Mouse (Mus musculus): ENCODE data around the gene Lysmd2.
"Not testable (repeated sequence)": the region's sequence is repeated elsewhere in the genome, so short reads cannot be mapped to it uniquely, and the experiment has no call there.

The Lysmd2 gene

DNA sequence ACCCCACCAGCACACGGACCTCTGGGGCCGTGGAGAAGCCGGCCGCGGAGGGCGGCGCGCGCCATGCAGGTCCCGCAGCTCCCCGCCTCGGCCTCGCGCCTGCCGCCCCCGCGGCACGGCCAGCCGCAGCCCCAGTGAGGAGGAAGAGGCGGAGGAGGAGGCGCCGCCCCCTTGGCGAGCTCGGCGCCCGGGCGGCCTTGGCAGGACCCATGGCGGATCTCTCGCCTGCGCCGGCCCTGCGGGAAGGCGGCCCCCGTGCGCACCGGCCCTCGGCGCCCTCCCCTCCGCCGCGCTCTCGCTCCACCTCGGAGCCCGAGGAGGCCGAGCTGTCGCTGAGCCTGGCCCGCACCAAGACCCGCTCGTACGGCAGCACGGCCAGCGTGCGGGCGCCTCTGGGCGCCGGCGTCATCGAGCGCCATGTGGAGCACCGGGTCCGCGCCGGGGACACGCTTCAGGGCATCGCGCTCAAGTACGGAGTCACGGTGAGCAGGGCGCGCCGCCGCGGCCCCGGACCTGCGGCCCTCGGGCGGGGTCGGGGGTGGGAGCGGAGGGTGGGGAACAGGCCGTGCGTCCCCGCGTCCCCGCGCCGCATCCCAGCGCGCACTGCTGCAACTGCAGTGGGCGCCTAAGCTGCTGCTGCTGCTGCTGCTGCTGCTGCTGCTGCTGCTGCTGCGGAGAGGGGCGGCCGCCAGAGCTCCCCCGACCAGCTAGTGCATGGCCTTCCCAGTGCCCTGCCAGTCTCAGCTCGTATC is at the start of gene Lysmd2:
TSS of gene Lysmd2 (plus strand) at position 186 of the 752 bp plus-strand sequence.
- DNase-seq (ENCODE audit: low spot score in 2 of 2), result peak; percentile 23 to 43

DNA sequence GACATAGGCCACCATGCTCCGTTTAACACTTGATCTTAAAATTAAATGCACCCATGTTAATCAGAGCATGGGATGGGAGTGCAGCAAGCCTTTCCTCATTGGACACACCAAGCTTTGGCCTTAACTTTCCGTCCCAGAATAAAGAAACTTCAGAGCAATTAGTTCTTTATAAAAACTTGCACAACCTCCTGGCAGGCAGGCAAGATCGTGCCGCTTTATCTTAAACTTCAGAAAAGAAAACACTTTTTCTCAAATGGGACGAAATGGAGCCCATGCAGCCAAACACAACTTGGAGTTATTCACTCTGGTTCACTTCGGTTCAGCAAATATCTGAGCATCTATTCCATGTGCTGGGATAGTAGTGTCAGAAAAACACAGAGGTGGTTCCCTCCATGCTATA is 46.2 kb upstream of the Lysmd2 start:
- no peak for DNase-seq (ENCODE audit: low spot score in 2 of 2)

DNA sequence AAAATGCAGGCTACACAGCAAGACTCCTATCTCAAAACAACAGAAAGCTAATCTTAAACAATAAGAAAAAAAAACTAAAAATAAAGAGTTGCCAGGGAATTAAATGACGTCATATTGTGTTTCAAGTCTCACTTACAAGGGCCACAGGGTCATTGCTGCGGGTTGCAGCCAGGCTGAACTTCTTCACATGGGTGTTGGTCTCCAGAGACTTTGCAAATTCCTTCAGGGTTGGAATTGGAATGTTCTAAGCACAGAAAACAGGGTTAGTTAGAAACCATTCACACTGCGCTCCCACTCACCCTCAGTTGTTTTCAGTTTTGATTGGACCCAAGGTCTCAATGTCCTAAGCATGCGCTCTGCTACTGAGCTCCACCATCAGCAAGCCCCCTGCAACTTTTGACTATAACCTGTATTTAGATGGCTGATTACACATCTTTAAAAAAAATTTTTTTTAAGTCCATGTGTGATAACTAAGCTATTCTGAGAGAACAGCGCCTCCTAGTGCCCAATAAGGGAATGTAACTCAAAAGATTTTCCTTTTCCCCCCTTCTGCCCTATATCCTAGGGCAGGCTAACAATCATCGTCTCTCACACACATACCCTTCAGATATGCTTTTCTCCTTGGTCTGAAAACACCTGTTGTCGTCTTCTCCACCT is 43.7 kb upstream of the Lysmd2 start:
- DNase-seq (ENCODE audit: low spot score in 2 of 2), result no peak

DNA sequence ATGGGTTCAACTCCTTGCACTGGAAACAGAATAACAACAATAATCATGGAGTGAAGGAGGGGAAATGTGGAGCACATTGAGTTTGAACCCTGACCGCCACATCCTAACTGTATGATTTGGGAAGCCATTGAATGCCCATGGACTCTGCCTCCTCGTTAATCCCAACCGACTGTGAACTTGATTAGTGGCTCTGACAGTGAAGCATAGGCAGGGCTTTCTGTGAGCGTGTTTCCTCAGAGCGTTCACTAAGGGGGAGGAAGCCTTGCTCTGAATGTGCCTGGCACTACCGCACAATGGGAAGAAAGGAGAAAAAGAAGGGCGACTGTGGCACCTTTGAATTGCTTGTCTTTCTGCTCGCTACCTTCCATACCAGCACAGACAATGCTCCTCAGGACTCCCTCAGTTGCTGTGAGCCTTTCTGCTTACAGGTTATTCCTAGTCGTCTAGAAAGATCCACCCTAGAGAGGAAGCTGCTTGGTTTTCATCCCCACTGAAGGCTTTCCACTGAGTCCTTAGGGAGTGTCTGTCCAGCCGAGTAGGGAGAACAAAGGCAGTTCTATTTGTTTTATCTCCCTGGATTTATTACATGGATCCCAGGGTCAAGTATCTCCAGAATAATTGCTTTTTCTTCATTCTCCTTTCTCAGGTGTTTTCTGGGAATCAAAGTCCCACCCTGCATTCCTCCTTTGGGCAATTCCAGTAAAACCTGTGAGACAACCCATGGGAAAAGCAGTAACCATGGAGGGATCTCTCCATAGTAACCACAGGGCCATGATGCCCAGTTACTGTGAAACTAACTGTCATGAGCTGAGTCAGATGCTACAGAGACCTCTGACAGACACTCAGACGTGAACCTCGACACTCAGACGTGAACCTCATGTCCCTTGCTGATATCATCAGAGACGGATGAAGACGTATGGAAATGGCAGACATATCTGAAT is 35.4 kb upstream of the Lysmd2 start:
- DNase-seq (ENCODE audit: low spot score in 2 of 2), result no peak

DNA sequence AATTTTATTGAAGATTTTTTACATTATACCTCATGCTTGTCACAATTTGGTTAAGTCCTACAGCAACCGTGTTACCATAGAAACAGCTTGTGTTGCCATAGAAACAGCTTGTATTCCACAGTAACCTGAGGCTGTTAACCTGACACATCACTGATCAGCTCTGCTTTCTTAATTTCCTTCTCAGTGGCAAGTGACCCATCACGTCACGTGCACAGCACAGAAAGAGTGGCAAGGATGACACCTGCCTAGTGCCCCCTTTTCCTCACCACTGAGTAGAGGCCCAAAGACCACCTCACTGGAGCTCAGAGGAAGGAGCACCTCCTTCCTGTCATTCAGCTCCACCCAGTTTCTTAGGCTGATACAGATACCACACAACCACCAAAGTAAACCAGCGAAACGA is 32.1 kb upstream of the Lysmd2 start:
- no peak for DNase-seq (ENCODE audit: low spot score in 2 of 2)

DNA sequence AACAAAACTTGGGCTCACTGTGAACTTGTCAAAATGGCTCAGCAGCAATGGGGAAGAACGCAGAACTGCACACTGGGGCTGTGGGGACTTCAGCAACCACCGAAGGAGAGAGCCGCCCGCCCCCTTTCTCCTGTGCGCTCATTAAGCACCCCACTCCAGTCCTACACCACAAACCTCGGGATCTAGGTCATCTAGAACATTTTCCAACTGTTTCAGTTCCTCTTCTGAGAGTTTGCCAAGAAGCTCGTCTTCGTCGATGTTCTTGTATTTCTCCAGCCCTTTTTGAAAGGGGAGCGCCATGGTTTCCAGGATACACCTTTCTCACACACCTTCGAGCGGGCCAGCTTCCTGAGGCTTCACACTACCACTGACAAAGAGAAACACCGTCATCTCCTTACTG is 28.5 kb upstream of the Lysmd2 start:
- no peak for DNase-seq (ENCODE audit: low spot score in 2 of 2)

DNA sequence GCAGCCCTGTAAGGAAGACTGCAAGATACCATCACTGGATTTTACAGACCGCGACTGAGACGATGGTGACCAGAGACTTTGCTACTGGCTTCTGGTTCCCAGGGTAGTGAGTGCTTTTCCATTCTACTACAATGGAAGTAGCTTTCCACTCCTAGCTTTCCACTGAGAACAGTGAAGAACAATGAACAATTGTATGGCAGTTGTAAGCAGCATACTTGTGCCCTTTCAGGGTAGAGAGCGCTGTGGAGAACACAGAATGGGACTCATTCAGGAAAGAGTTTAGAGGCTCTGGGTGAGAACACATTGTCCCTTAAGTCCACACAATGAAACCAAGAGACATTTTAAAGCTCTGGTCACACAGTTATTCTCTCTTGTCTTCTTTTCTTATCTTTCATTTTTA is 27.9 kb upstream of the Lysmd2 start:
- no peak for DNase-seq (ENCODE audit: low spot score in 2 of 2)

DNA sequence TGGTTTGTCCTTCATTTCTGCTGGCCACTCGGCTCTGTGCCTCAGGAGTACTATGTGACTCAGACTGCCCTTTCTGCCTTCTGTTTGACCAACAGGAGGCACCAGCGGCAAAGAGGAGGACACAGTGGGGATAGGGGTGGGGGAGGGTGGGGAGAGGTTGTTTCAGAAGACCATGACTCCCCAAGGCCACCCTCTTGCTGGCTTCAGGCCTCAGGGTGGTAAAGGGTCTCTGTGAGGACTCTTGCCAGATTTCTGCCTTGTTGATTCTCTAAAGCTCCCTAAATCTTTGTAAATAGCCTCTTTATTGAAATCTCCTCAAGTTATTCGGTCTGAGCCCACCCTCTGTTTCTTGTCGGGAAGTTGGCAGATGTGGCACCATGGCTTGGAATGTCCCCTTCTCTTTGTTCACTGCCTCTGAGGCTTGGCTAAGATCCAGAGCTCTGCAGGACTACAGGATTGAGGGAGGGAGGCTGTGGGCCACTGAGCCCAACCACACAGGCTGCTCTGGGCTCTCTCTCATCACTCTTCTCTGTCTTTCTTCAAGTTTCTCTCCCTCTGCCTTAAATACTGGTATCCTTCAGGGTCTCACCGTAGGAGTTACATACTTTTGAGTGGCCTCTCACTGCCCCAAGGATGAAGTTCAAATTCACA is 26.2 kb upstream of the Lysmd2 start:
- DNase-seq (ENCODE audit: low spot score in 2 of 2), result no peak

DNA sequence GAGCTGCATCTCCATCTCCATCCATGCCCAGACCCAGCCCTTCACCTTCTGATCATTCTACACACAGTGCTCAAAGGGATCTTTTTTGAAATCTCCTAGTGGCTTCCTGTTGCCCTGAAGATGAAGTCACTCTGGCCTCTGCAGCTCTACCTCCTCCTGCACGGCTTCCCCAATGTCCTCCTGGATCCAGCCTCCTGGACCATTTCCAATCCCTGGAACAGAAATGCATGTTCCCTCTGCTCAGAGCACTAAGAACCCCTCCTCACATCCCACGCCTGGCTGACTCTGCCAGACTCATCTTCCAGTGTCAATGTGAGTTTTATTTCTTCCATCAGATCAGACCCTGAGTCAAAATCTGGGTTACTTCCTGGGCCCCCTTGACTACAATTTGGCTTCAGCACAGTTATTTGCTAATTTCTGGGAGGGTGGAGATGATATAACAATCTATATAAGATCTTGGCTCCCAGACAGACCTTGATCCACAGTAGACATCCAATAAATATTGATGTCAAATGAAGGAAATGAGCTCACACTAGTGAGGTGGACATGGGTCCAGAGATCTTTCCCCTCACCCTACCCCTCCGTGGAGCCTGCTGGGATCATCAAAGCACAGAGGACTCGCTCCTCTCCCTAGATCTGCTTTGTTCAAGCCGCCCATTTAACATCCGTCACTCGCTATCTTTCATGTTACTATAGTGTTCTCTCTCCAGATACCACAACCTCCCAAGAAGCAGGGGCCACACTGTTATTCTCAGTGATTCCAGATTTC is 25.2 kb upstream of the Lysmd2 start:
- no peak for DNase-seq (ENCODE audit: low spot score in 2 of 2)

DNA sequence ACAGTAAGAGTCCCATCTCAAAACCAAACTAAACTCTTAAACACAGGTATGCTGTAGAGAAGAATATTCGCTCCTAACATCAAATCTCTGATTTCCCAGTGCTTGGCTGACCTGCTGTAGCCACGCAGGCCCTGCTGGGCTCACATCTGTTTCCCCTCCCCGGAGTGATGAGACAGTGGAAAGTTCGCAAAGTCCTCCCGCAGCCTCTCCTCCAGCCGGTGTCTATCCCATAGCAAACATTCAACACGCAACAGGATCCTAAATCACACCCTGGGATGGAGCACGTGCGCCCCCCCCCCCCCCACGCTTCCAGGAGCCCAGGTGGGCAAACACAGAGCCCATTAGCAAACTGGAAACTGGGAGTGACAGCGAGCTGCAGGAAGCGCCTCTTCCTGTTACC is 24.0 kb upstream of the Lysmd2 start:
- DNase-seq (ENCODE audit: low spot score in 2 of 2), result no peak

DNA sequence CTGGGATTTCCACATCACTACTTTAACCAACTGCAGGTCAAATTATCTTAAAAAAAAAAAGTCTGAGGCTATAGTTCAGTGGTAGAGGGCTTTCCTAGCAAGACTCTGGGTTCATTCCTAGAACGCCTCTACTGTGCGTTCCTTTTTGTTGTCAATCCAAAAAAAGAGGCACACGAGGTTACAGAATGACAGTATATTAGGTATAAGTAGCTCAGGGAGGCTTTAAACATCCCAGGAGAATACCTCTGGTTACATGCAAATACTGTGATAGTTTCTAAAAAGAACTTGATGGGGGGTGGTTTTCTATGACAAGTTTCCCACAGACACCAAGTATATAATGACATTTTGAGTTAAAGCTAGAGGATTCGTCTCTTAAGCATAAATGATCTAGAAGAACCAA is 18.0 kb upstream of the Lysmd2 start:
- DNase-seq (ENCODE audit: low spot score in 2 of 2), result no peak

DNA sequence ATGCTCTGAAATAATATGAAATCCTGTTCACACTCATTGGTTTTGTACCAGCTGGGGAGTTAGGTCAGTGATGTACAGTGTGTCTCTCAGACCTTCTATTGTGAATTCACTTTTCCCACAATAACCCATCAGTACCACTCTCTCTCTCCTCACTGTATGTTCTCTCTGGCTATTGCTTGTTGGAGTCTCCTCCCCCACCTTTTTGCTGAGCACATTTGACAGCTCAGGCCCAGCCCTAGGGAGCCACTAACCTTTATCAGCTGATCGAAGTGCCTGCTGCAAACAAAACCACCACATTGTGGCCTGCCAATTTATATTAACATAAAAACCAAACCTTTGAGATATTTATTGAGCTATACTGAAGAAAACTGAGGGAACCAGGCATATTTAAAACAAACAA is 16.0 kb upstream of the Lysmd2 start:
- no peak for DNase-seq (ENCODE audit: low spot score in 2 of 2)

DNA sequence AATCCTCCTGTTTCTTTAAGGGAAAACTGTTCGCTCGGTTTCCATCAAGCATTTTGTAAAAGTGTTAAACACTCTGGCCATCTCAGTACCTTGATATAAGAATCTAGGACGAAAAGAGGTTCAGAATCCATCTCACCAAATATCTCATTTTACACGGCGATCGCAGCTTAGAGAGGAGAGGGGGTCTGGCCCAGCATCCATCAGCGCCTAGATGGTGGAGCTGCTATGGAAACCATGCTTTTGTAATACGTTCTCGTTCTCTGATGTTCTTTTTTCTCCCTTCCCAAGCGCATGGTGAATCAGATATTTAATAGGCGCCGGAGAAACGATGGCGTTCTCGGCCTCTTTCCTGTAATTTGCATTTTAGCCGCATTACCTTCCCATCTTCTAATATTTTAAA is 15.6 kb upstream of the Lysmd2 start:
- no peak for DNase-seq (ENCODE audit: low spot score in 2 of 2)

DNA sequence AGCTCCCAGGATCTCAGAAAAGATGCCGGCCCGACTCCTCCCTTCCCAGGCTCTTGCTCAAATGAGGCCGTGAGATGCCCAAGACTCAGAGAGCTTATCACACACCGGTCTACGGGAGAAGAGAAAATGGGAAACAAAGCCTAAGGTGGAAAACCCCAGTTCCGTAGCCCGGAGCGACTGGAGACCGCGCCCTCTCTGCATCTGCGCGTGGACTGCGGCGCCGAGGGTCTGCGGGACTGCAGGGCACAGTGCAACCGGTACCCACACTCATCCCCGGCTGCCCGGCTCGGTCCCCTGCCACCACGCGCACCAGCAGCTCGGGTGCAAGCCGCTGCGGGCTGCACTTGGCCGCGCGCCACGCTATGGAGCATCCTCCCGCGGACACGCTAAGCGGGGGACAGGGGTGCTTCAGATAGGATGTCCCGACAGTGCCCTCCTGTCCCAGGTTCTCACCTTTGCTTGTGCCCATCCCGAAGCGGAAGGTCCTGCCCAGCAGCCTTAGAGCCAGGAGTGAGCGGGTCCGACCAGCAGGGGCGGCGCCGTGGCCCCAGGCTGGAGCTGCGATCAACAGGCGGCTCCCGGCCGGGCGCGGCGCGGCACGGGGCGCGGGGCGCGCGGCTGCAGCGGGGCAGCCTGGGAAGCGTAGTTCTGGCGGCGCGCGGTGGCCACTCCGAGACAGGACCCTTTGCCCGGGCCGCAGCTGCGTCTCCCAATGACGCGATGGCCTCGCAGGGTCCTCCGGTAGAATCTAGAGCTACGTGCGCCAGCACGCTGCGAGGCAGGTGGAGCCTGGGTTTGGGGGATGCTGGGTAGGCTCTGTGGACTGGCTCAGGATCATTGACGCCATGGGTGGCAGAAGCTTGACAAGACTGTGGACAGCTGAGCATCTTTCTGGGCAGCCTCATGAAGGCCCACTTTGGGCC is 14.7 kb upstream of the Lysmd2 start, which contains the start of gene Tmod2:
TSS of gene Tmod2 (minus strand) at position 755 of the 923 bp plus-strand sequence.
- no peak for DNase-seq (ENCODE audit: low spot score in 2 of 2)

DNA sequence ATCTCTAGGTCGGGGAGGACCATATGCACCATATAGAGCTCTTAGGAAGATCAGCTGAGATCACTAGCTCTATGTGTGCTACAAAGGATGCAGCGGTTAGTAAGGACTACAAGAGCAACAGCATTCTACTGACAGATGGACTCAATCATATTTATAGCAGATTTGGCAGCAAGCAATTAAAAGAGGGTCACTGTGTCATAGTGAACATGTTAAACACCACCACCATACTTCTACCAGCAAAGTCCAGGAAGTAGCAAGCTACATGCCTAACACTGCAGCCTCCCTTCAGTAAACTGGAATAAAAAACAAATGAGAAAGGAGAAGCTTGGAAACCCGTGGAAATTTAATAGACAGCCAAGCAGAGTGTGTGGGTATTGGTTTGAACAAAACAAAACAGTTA is 9.0 kb upstream of the Lysmd2 start:
- no peak for DNase-seq (ENCODE audit: low spot score in 2 of 2)

DNA sequence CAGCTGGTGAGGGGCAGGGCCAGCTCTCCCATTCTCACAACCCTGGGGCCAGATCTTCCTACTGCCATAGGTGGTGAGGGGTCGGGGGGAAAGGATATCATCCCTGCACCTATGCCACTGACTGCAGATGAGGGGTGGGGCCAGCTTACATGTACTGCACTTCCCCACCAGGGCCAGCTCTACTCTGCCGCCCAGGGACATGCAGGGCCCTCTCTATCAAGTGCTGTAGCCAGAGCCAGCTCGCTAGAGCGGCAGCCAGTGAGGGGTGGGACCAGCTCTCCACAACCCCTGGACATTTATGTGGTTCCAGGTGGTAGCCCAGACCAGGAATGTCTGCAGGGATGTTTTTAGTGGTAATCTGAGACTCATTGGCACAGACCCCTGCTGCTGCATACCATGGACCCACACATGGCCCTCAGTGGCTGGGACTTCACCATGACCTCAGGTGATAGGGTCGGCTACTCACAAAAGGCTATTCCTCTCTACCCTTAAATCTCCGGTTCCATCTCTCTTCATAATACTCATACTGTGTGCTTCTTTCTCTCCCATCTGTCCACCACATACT is 6.6 kb upstream of the Lysmd2 start:
- DNase-seq (ENCODE audit: low spot score in 2 of 2), result no peak

DNA sequence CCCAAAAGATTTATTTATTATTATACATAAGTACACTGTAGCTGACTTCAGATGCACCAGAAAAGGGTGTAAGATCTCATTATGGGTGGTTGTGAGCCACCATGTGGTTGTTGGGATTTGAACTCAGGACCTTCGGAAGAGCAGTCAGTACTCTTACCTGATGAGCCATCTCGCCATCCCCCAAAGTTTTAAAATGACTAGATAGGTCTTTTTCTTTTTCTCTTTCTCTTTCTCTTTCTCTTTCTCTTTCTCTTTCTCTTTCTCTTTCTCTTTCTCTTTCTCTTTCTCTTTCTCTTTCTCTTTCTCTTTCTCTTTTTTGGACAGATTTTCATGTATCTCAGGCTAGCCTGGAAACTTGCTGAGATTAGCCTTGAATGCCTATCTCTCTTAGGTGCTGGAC is 5.8 kb upstream of the Lysmd2 start:
- not testable (repeated sequence) for DNase-seq (ENCODE audit: low spot score in 2 of 2)

DNA sequence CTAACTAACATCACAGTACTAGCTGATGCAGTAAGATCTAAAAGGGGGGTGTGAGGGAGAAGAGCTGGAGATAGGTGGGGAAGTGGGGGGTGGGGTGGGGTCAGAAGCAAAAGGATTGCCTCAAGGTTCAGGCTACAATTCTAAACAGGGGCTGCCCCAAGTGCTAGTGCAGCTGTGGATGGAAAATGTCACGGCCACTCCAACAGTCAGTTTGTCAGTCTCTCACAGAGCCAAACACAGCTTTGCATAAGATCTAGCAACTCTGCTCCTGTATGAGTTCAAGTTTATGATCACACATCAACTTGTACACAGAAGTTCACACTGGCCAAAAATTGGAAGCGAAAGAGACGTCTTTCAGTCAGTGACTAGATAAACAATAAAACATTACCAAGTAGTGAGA is 4.1 kb upstream of the Lysmd2 start:
- no peak for DNase-seq (ENCODE audit: low spot score in 2 of 2)

DNA sequence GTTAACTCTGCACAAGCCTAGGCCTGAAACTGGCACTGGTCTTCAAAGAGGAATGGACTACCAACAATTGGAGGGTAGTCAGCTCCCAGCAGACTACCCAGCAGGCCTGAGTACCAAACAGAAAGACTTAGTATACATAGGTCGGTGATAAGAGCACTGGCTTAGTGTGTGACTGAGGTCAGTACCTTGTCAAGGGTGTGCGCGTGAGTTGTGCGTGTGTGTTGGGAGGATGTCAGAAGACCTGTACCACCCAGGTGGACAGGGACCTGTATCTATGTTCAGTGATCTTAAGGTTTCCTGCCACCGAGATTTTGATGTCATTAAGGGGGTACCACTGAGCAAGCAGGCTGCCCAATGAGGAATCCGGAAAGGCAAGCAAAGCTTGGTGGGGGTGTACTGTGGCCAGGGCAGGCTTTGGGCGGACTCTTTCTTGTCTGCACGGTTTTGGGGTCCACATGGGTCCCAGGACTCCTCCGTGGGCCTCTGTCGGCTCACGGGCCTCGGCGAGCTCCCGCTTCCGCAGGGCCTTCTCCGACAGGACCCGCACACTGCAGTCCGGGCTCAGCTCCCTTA is 472 bp upstream of the Lysmd2 start:
- no peak for DNase-seq (ENCODE audit: low spot score in 2 of 2)

DNA sequence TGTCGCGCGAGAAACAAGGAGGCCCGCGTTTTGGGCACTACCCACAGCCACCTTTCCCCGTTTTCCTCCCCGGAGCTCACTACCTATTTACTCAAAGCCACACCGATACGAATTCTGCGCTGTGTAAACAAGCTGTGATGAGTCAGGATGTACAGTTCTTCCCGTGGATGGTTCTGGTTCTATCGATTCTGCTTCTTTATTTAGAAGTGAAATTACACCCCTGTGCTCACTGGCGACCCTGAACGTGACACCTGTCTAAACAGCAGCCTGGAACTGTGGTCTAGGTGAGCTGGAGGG is 715 bp downstream of the Lysmd2 start:
- DNase-seq (ENCODE audit: low spot score in 2 of 2), result no peak

All from spleen, postnatal 36 days (tissue).